Mouse (Mus musculus): ENCODE data around the gene Fras1.

GRCm38 (mm10) chr5:96394947-96395346 is 21.2 kb downstream of the Fras1 start:
- TF ChIP-seq HCFC1 (IDR thresholded peaks at IDR 0.05; ENCODE audit: low read depth, low read length) (no peak), IRF4 (IDR thresholded peaks at IDR 0.05; ENCODE audit: low read depth, low read length) (no peak), USF1 (IDR thresholded peaks at IDR 0.05; ENCODE audit: low read depth, low read length) (no peak), E2F4 (IDR thresholded peaks at IDR 0.05; ENCODE audit: insufficient replicate concordance, low read depth, low read length) (no peak), RAD21 (IDR thresholded peaks at IDR 0.05; ENCODE audit: low read depth, low read length) (no peak), SMC3 (IDR thresholded peaks at IDR 0.05; ENCODE audit: low read depth, low read length) (no peak), POLR2A (IDR thresholded peaks at IDR 0.05; ENCODE audit: low read depth, low read length) (no peak), CTCF (conservative IDR thresholded peaks at IDR 0.05 in 1 of 2, IDR thresholded peaks at IDR 0.05 in 1 of 2; ENCODE audit: low read depth in 2 of 2, low read length in 2 of 2) (no peak), ZNF384 (IDR thresholded peaks at IDR 0.05; ENCODE audit: low read depth, low read length) (no peak), MAZ (IDR thresholded peaks at IDR 0.05; ENCODE audit: low read depth, low read length) (no peak), CHD2 (IDR thresholded peaks at IDR 0.05; ENCODE audit: low read length) (no peak), UBTF (IDR thresholded peaks at IDR 0.05; ENCODE audit: low read depth, low read length) (no peak), NRF1 (IDR thresholded peaks at IDR 0.05; ENCODE audit: low read depth, low read length) (no peak)
